Mouse (Mus musculus): ENCODE results near the gene 1810030O07Rik. TPM values are rescaled to one million over a fixed set of nuclear protein-coding genes. Genes with fewer than 3 reads are reported as not detected.
"Not testable (repeated sequence)": the region's sequence is repeated elsewhere in the genome, so short reads cannot be mapped to it uniquely, and the experiment has no call there.

Gene 1810030O07Rik
- 36.5 and 40.4 TPM in 2 replicates for polyA plus RNA-seq (2016; fragmentation: Nextera tagmentation; extraction: Ambion mirVana)

DNA sequence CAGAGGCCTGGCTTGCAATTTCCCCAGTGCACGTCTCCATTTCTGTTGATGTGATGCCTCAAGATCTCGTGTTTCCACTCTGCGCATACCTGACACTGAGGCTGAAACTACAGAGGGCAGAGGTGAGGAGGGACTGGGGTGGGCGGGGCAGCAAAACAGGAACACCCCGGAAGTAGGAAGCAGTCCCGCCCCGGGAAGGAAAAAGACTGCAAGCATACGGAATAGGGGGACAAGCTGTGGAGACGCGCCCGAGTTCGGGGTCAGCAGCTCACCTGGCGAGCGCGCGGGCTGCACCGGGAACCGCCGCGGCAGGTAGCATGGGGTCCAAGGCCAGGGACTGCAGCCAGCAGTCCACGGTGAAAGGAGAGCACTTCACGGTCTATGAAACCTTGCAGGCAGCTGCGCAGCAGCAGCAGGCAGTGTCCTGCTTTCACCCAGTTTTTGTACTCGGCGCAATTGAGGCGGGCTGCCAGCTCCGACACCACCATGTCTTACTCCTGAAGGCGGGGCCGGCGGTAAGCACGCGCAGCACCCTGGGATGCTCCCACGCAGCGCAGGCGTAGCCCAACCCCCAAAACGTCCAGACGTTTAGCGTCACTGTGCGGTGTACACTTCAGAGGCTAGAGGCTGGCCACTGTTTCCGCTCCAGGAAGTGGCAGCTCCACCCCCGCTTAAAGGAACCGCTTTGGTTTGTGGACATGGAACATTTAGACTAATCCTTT lies at the start of gene 1810030O07Rik:
1810030O07Rik (minus strand) TSS at position 615 of the 722 bp plus-strand sequence.
- Histone ChIP-seq H3K9ac (peak within 1 kb of the TSS; percentile 71), H3K4me2 (replicated peaks) (peak within 1 kb of the TSS; percentile 48), H3K9me3 (no peaks in the 10 kb centered on the region), H3K4me1 (no peaks in the 10 kb centered on the region), H3K27me3 (peaks cover 11% of the 10 kb centered on the region; the same call in 1 of the 2 replicates), H3K27ac (peak within 1 kb of the TSS; percentile 77), H3K36me3 (peaks cover 4% of the 10 kb centered on the region; the same call in 1 of the 2 replicates), H3K4me3 (peak within 1 kb of the TSS; percentile 66)
- ATAC-seq (ENCODE audit: insufficient number of reproducible peaks, insufficient read depth, low FRiP score, low TSS enrichment): peak; percentile 100
- 11% methylated on average over 42 of the region's 42 CpGs for WGBS

DNA sequence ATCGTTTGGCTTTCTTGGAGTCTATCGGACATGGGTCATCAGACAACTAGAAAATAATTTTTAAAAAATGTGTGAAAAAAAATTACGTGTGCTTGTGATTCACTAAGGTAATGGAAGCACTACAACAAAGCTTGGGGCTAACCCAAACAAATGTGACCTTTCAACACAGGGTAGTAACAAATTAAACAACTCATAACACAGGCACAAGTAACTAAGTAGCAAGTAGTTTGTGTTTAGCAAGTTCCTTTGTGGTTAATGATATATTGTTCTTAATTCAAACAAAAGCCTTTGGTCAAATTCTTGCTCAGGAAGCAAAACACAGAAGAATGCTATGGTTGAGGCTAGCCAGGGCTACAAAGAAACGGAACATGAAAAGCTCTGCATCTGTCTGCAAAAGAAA lies 42.6 kb upstream of the 1810030O07Rik start:
- Histone ChIP-seq H3K27me3 (0 out of 2 replicates have a peak, but pooled peaks cover 4% of the 10 kb centered on the region), H3K4me1 (no peaks in the 10 kb centered on the region), H3K4me2 (replicated peaks) (no peak overlapping the region), H3K27ac (no peak overlapping the region), H3K36me3 (peaks cover 15% of the 10 kb centered on the region; the same call in 1 of the 2 replicates), H3K9ac (no peak overlapping the region), H3K4me3 (no peak overlapping the region), H3K9me3 (no peaks in the 10 kb centered on the region)
- no peak for ATAC-seq (ENCODE audit: insufficient number of reproducible peaks, insufficient read depth, low FRiP score, low TSS enrichment)
- 92% methylated on average over 4 of the region's 4 CpGs for WGBS

DNA sequence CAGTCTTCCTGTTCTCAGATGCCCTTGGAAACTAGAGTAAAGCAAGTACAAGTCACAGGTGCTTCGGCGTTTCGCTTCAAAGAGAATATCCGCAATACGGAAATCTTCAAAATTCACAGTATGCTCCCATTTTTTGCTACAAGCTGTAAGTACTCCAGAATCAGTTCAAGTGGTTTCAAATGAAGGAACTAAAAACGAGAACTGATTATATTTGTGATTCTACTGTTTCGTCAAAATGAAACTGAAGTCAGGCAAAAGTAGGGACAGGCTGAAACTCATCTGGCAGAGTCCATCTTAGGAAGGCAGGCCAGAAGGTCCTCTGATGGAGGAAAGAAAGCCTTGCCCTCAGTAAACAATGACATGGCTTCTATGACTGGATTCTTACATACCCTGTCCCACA lies 40.3 kb upstream of the 1810030O07Rik start:
- ATAC-seq (ENCODE audit: insufficient number of reproducible peaks, insufficient read depth, low FRiP score, low TSS enrichment): no peak
- Histone ChIP-seq H3K36me3 (peaks cover 15% of the 10 kb centered on the region; the same call in 1 of the 2 replicates), H3K27ac (no peak overlapping the region), H3K9ac (no peak overlapping the region), H3K9me3 (no peaks in the 10 kb centered on the region), H3K4me3 (no peak overlapping the region), H3K4me2 (replicated peaks) (no peak overlapping the region), H3K27me3 (0 out of 2 replicates have a peak, but pooled peaks cover 4% of the 10 kb centered on the region), H3K4me1 (no peaks in the 10 kb centered on the region)
- 96% methylated on average over 7 of the region's 7 CpGs for WGBS

DNA sequence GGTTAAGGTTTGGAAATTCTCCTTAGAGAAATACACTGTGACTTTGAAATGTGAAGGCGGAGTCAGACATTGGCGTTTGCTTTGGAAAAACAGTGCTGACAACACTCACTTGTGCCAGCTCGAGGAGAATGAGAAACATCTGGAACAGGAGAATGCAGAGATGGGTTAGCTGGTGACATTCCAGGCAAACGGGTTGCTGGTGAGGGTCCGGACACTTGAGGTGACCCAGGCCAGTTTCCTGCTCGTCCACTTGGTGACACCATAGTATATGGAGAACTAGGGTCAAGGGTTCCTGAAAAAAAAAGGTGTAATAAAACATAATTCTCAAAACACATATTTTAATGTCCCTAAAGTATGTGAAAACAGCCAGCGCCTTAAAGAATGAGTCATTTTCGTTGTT lies 13.4 kb upstream of the 1810030O07Rik start:
- WGBS: 68% methylated on average over 8 of the region's 8 CpGs
- no peak overlapping the region for H3K4me2 ChIP-seq (replicated peaks)
- H3K9ac ChIP-seq: no peak overlapping the region

DNA sequence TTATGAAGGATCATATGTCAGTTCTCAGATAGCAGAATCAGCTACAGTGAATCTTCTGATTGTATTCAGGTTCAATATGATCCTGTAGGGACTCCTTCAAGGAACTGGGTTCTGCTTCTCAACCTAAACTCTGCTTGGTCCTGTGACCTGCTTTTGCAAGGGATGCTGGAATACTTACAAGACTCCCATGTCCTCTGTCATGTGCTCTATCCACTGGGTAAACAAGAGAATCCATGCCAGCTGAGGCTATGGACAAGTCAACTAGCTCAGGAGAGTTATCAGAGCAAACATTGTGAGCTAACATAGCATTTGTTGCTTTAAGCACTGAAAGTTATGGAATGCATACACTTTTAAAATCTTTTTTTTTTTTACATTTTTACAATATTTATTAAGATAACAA lies 12.6 kb upstream of the 1810030O07Rik start:
- ATAC-seq (ENCODE audit: insufficient number of reproducible peaks, insufficient read depth, low FRiP score, low TSS enrichment): no peak
- H3K27me3 ChIP-seq: no peaks in the 10 kb centered on the region

More for the DNA sequence above, 13.4 kb upstream of the 1810030O07Rik start:
- Histone ChIP-seq H3K36me3 (0 out of 2 replicates have a peak, but pooled peaks cover 6% of the 10 kb centered on the region), H3K4me1 (no peaks in the 10 kb centered on the region), H3K4me3 (no peak overlapping the region), H3K27ac (no peak overlapping the region), H3K9me3 (no peaks in the 10 kb centered on the region), H3K27me3 (no peaks in the 10 kb centered on the region)
- ATAC-seq (ENCODE audit: insufficient number of reproducible peaks, insufficient read depth, low FRiP score, low TSS enrichment): no peak

DNA sequence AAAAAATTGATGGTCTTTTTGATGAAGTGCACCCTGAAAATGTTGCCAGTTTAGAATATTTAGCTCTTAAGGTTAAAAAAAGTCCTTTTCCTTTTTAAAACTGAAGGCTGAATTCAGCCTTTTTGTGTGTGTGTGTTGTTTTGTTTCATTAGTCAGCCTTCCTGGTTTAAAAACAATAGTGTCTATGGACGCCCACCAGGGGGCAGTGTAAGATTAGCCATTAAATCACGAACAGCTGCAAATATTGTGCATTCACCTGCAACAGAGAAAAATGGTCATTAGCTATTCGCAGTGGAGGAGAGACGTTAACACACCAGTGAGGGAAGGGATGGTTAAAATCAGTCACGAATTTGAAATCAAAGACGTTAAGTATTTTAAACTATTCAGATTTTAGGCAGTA lies 3.9 kb upstream of the 1810030O07Rik start:
- Histone ChIP-seq H3K36me3 (0 out of 2 replicates have a peak, but pooled peaks cover 3% of the 10 kb centered on the region), H3K27ac (no peak overlapping the region), H3K4me1 (no peaks in the 10 kb centered on the region), H3K4me3 (no peak overlapping the region), H3K4me2 (replicated peaks) (no peak overlapping the region), H3K27me3 (peaks cover 11% of the 10 kb centered on the region; the same call in 1 of the 2 replicates), H3K9me3 (no peaks in the 10 kb centered on the region), H3K9ac (no peak overlapping the region)
- WGBS: 29% methylated on average over 6 of the region's 6 CpGs
- no peak for ATAC-seq (ENCODE audit: insufficient number of reproducible peaks, insufficient read depth, low FRiP score, low TSS enrichment)

More for the DNA sequence above, 12.6 kb upstream of the 1810030O07Rik start:
- no peaks in the 10 kb centered on the region for H3K9me3 ChIP-seq
- H3K4me3 ChIP-seq: no peak overlapping the region
- no peak overlapping the region for H3K4me2 ChIP-seq (replicated peaks)
- H3K36me3 ChIP-seq: 0 out of 2 replicates have a peak, but pooled peaks cover 6% of the 10 kb centered on the region
- no peaks in the 10 kb centered on the region for H3K4me1 ChIP-seq
- H3K9ac ChIP-seq: no peak overlapping the region
- H3K27ac ChIP-seq: no peak overlapping the region

DNA sequence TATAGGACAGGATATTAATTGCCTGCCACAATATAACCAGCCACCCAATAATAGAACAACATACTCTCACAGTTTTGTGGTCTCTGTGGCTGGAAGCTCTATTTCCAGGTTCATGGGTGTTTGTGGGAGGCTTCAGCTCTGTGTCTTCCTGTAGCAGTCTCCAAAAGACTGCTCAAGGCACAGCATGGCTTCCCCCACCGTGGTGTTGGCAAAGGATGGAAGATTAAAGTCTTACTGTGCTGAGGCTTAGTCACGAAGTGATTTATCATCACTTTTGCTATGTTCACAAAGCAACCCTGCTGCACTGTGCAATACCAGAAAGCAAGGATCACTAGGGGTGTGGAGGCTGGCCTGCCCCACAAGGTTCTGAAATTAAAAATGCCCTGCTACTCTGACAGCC lies 19.6 kb downstream of the 1810030O07Rik start:
- Histone ChIP-seq H3K4me3 (no peak overlapping the region), H3K9ac (no peak overlapping the region), H3K4me1 (no peaks in the 10 kb centered on the region), H3K27me3 (no peaks in the 10 kb centered on the region), H3K27ac (no peak overlapping the region), H3K36me3 (0 out of 2 replicates have a peak, but pooled peaks cover 6% of the 10 kb centered on the region), H3K9me3 (no peaks in the 10 kb centered on the region), H3K4me2 (replicated peaks) (no peak overlapping the region)
- no peak for ATAC-seq (ENCODE audit: insufficient number of reproducible peaks, insufficient read depth, low FRiP score, low TSS enrichment)
- 72% methylated on average over 2 of the region's 2 CpGs for WGBS

DNA sequence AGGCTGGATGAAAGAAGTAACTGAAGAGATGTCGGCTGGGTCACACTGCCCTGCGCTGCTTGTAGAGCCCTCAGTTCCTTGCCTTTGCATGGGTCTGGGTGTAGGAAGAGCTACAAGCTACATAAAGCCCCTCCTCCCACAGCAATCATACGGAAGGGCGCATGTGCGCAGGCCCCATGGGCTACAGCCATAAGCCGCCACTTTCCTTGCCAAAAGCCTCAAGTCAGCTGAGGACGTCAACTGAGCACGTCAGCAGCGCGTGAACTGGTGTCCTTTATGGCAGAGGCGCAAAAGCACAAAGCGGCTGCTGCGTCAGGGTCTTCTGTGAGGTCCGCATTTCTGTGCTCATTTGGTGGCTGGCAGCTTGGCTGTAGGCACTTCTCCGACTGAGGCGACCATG lies 21.6 kb downstream of the 1810030O07Rik start:
- ATAC-seq (ENCODE audit: insufficient number of reproducible peaks, insufficient read depth, low FRiP score, low TSS enrichment): no peak
- 92% methylated on average over 16 of the region's 16 CpGs for WGBS
- Histone ChIP-seq H3K36me3 (no peaks in the 10 kb centered on the region), H3K9ac (no peak overlapping the region), H3K27me3 (no peaks in the 10 kb centered on the region), H3K27ac (no peak overlapping the region), H3K4me2 (replicated peaks) (no peak overlapping the region), H3K9me3 (no peaks in the 10 kb centered on the region), H3K4me1 (no peaks in the 10 kb centered on the region), H3K4me3 (no peak overlapping the region)

DNA sequence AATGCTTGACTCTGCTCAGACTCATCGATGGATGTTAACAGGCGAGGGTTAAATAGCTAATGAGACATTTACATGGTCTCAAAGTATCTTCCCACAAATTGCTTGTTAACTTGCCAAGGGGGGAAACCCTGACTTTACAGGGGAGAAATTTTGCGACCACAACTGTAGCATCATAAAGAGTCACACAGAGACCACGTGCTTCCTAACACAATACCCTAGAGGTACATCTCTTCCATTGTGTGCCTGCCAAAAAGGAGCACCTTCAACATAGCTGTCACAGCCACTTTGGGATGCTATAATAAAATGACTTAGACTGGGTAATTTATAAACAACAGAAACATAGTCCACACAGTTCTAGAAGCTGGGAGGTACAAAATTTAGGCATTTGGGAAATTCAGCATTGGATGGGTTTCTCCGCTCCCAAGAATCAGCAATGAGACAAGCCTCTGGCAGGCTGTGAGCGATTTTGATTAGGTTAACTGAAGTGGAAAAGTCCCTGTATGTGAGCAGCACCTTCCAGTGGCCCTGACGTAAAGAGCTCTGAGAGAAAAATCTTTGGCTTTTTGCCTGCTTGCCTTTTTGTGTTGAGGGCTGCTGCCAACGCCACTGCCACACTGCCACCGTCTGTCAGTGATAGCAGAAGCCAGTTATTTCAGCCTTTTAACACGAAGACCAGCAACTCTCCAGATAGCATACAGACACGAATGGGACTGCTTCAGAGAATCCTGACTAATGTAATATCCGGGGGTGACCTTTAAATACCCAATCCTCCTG lies 27.8 kb downstream of the 1810030O07Rik start:
- no peak for ATAC-seq (ENCODE audit: insufficient number of reproducible peaks, insufficient read depth, low FRiP score, low TSS enrichment)
- Histone ChIP-seq H3K27ac (no peak overlapping the region), H3K4me3 (no peak overlapping the region), H3K9me3 (no peaks in the 10 kb centered on the region), H3K9ac (no peak overlapping the region), H3K27me3 (no peaks in the 10 kb centered on the region), H3K36me3 (no peaks in the 10 kb centered on the region), H3K4me1 (no peaks in the 10 kb centered on the region), H3K4me2 (replicated peaks) (no peak overlapping the region)
- WGBS: 69% methylated on average over 12 of the region's 12 CpGs

DNA sequence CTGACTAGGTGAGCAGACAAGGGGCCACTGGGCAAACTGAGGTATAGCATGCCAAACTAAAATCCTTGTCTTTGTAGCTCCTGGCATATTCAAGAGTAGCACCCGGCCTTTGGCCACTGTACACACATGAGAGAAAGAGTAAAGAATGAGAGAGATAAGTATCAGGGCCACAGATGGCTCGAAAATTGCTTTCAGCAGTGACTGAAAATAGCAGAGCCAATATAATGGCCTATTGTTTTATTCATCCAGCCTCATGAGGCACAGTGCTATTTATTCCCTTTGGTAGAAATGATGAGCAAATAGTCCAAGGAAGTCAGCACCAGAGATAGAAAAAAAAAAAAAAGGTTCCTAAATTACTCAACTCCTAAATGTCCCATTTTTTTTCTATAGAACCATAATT lies 28.5 kb downstream of the 1810030O07Rik start:
- Histone ChIP-seq H3K27ac (no peak overlapping the region), H3K9me3 (no peaks in the 10 kb centered on the region), H3K9ac (no peak overlapping the region), H3K4me3 (no peak overlapping the region), H3K36me3 (no peaks in the 10 kb centered on the region), H3K27me3 (no peaks in the 10 kb centered on the region), H3K4me1 (no peaks in the 10 kb centered on the region), H3K4me2 (replicated peaks) (no peak overlapping the region)
- WGBS: 34% methylated on average over 2 of the region's 2 CpGs
- no peak for ATAC-seq (ENCODE audit: insufficient number of reproducible peaks, insufficient read depth, low FRiP score, low TSS enrichment)

DNA sequence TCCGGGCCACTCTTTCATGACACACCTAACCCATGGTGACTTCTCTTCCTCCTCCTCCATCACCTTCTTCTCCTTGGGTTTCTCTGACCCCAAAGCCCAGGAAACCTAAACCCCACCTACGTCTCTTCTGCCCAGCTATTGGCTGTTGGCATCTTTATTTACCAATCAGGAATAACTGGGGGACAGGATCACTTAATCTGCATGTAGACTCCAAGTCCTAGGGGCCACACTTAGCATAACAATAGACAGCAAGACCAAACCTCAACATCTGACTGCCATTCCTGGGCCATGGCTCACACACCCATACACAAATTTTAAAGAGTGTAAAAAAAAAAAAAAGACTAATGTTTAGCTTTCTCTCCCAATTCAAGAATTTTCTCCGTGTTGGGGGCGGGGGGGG lies 48.3 kb downstream of the 1810030O07Rik start:
- ATAC-seq (ENCODE audit: insufficient number of reproducible peaks, insufficient read depth, low FRiP score, low TSS enrichment): no peak
- H3K36me3 ChIP-seq: no peaks in the 10 kb centered on the region
- H3K4me2 ChIP-seq (replicated peaks): no peak overlapping the region
- no peaks in the 10 kb centered on the region for H3K4me1 ChIP-seq
- no peaks in the 10 kb centered on the region for H3K9me3 ChIP-seq
- WGBS: 73% methylated on average over 4 of the region's 4 CpGs
- H3K9ac ChIP-seq: no peak overlapping the region
- no peak overlapping the region for H3K27ac ChIP-seq
- no peaks in the 10 kb centered on the region for H3K27me3 ChIP-seq
- H3K4me3 ChIP-seq: no peak overlapping the region

DNA sequence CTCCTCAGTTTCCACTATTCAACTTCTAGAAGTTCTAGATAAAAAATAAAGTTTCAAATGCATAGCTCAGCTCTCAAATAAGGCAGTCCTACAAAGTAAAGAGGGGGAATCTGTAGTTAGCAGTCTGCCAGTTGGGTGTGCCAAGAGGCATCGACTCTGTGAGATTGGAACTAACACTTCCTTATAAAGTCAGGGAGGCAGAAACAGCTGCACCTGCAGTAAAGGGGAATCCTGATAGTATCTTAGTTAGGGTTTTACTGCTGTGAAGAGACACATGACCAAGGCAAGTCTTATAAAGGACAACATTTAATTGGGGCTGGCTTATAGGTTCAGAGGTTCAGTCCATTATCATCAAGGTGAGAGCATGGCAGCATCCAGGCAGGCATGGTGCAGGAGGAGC lies 61.1 kb downstream of the 1810030O07Rik start:
- not testable (repeated sequence) for H3K27ac ChIP-seq; H3K4me2 ChIP-seq (replicated peaks); H3K4me3 ChIP-seq; H3K36me3 ChIP-seq; ATAC-seq (ENCODE audit: insufficient number of reproducible peaks, insufficient read depth, low FRiP score, low TSS enrichment); H3K9me3 ChIP-seq; H3K9ac ChIP-seq; H3K4me1 ChIP-seq; H3K27me3 ChIP-seq
- 93% methylated on average over 1 of the region's 1 CpGs for WGBS
